Mouse (Mus musculus) c-Kit-negative CD71-positive TER-119-positive erythroid progenitor cells, embryonic 14.5 days (primary cell): ENCODE results near the gene Vax1.

Source experiments
- DNase-seq: peaks from one replicate; pipeline ENCODE4 v3.0.0-alpha.2; 2013; ENCODE audit warnings: low read depth, low spot score

Gene Vax1

GRCm38 (mm10) chr19:59169143-59169935, 517 bp downstream of the Vax1 start:
- DNase-seq = no peak

GRCm38 (mm10) chr19:59168386-59168905, 1.4 kb downstream of the Vax1 start:
- DNase-seq = no peak

GRCm38 (mm10) chr19:59167871-59168270, 2.0 kb downstream of the Vax1 start:
- no peak for DNase-seq

GRCm38 (mm10) chr19:59166879-59167278, 3.0 kb downstream of the Vax1 start:
- no peak for DNase-seq

GRCm38 (mm10) chr19:59166311-59166761, 3.5 kb downstream of the Vax1 start:
- DNase-seq = no peak

GRCm38 (mm10) chr19:59165577-59165976, 4.3 kb downstream of the Vax1 start:
- DNase-seq = no peak

GRCm38 (mm10) chr19:59164896-59165560, 4.8 kb downstream of the Vax1 start:
- DNase-seq = no peak

- DNase-seq = no peak
These were observed 5.7 kb downstream of the Vax1 start for GRCm38 (mm10) chr19:59164111-59164510.

GRCm38 (mm10) chr19:59156702-59157101, 13.2 kb downstream of the Vax1 start:
- DNase-seq = no peak

- DNase-seq = no peak
These were observed 15.7 kb downstream of the Vax1 start for GRCm38 (mm10) chr19:59154171-59154570.

GRCm38 (mm10) chr19:59145492-59146140, 24.2 kb downstream of the Vax1 start:
- no peak for DNase-seq

GRCm38 (mm10) chr19:59145064-59145463, 24.8 kb downstream of the Vax1 start:
- DNase-seq = no peak

- DNase-seq = no peak
These were observed 27.6 kb downstream of the Vax1 start for GRCm38 (mm10) chr19:59142206-59142605.

- DNase-seq = no peak
These were observed 34.5 kb downstream of the Vax1 start for GRCm38 (mm10) chr19:59135387-59135786.

- DNase-seq = no peak
These were observed 34.9 kb downstream of the Vax1 start for GRCm38 (mm10) chr19:59134916-59135315.

GRCm38 (mm10) chr19:59133202-59133601, 36.7 kb downstream of the Vax1 start:
- no peak for DNase-seq

- no peak for DNase-seq
These were observed 40.2 kb downstream of the Vax1 start for GRCm38 (mm10) chr19:59129671-59130070.

- no peak for DNase-seq
These were observed 41.2 kb downstream of the Vax1 start for GRCm38 (mm10) chr19:59128531-59129204.

- no peak for DNase-seq
These were observed 42.4 kb downstream of the Vax1 start for GRCm38 (mm10) chr19:59127424-59127823.
